Mouse (Mus musculus): ENCODE results near the gene Pdap1. TPM values are rescaled to one million over a fixed set of nuclear protein-coding genes. Genes with fewer than 3 reads are reported as not detected.
"Not testable (repeated sequence)": the region's sequence is repeated elsewhere in the genome, so short reads cannot be mapped to it uniquely, and the experiment has no call there.

Pdap1 gene
- total RNA-seq, 1 experiment, result 108 TPM

- peaks cover 0 to 2% of the 10 kb centered on the region in 2 experiments; a peak in 2 of 4 replicates for H3K4me1 ChIP-seq (ENCODE audit: control insufficient read depth in 2 of 2, insufficient read depth in 2 of 2, low read length in 2 of 2, poor library complexity in 1 of 2)
- no peaks in the 10 kb centered on the region for H3K9me3 ChIP-seq (ENCODE audit: control insufficient read depth, insufficient read depth, low read depth, low read length)
- in situ Hi-C loops (cut with MboI; ENCODE audit: low sequenced_read_pairs in 2 of 2, unreplicated experiment in 2 of 2), result no loop called here
- H3K36me3 ChIP-seq (ENCODE audit: control insufficient read depth, insufficient read depth, low read length, poor library complexity, severe bottlenecking), result peaks cover 41% of the 10 kb centered on the region
- TF ChIP-seq MAFK (IDR thresholded peaks at IDR 0.05; ENCODE audit: insufficient read depth, low read depth, low read length) (no peak), CHD2 (IDR thresholded peaks at IDR 0.05; ENCODE audit: low read depth, low read length) (no peak), HCFC1 (IDR thresholded peaks at IDR 0.05; ENCODE audit: borderline replicate concordance, insufficient read depth, low read length) (no peak), ZC3H11A (IDR thresholded peaks at IDR 0.05; ENCODE audit: borderline replicate concordance, low read depth, low read length) (no peak)
- peak overlapping the region; percentile 95 for H3K9ac ChIP-seq (ENCODE audit: insufficient read depth, low read depth, low read length, poor library complexity, severe bottlenecking)
- H3K4me3 ChIP-seq (ENCODE audit: insufficient read depth in 1 of 2, low read depth in 1 of 2, low read length in 2 of 2, poor library complexity in 1 of 2, severe bottlenecking in 1 of 2), result peak overlapping the region; percentile 77 to 89
- no peak overlapping the region for H3K27ac ChIP-seq (ENCODE audit: insufficient read depth, low read depth, low read length, poor library complexity, severe bottlenecking)
- no peak for DNase-seq (ENCODE audit: low read depth, low spot score)
These were observed 1.2 kb downstream of the Pdap1 start for GRCm38 (mm10) chr5:145138836-145139235.

- not testable (repeated sequence) for H3K9me3 ChIP-seq (ENCODE audit: control insufficient read depth, insufficient read depth, low read depth, low read length); DNase-seq (ENCODE audit: low read depth, low spot score)
These were observed 6.8 kb downstream of the Pdap1 start for GRCm38 (mm10) chr5:145133275-145133674.

GRCm38 (mm10) chr5:145130995-145131394, 9.0 kb downstream of the Pdap1 start:
- H3K36me3 ChIP-seq (ENCODE audit: control insufficient read depth, insufficient read depth, low read length, poor library complexity, severe bottlenecking), result peaks cover 76% of the 10 kb centered on the region
- in situ Hi-C loops (cut with MboI; ENCODE audit: low sequenced_read_pairs in 2 of 2, unreplicated experiment in 2 of 2), result no loop called here
- H3K9me3 ChIP-seq (ENCODE audit: control insufficient read depth, insufficient read depth, low read depth, low read length), result no peaks in the 10 kb centered on the region
- no peak for TF ChIP-seq ZNF384 (IDR thresholded peaks at IDR 0.05; ENCODE audit: low read depth, low read length)
- TF ChIP-seq ZC3H11A (IDR thresholded peaks at IDR 0.05; ENCODE audit: borderline replicate concordance, low read depth, low read length), result no peak
- no peak for TF ChIP-seq CHD2 (IDR thresholded peaks at IDR 0.05; ENCODE audit: low read depth, low read length)
- TF ChIP-seq HCFC1 (IDR thresholded peaks at IDR 0.05; ENCODE audit: borderline replicate concordance, insufficient read depth, low read length), result no peak
- TF ChIP-seq MAFK (IDR thresholded peaks at IDR 0.05; ENCODE audit: insufficient read depth, low read depth, low read length), result no peak
- no peak overlapping the region for H3K4me3 ChIP-seq (ENCODE audit: insufficient read depth in 1 of 2, low read depth in 1 of 2, low read length in 2 of 2, poor library complexity in 1 of 2, severe bottlenecking in 1 of 2)
- no peak for DNase-seq (ENCODE audit: low read depth, low spot score)
- H3K27ac ChIP-seq (ENCODE audit: insufficient read depth, low read depth, low read length, poor library complexity, severe bottlenecking), result no peak overlapping the region
- no peak overlapping the region for H3K9ac ChIP-seq (ENCODE audit: insufficient read depth, low read depth, low read length, poor library complexity, severe bottlenecking)
- peaks cover 0 to 4% of the 10 kb centered on the region in 2 experiments; a peak in 1 of 4 replicates for H3K4me1 ChIP-seq (ENCODE audit: control insufficient read depth in 2 of 2, insufficient read depth in 2 of 2, low read length in 2 of 2, poor library complexity in 1 of 2)

More at GRCm38 (mm10) chr5:145133275-145133674, 6.8 kb downstream of the Pdap1 start:
- H3K9ac ChIP-seq (ENCODE audit: insufficient read depth, low read depth, low read length, poor library complexity, severe bottlenecking); H3K4me3 ChIP-seq (ENCODE audit: insufficient read depth in 1 of 2, low read depth in 1 of 2, low read length in 2 of 2, poor library complexity in 1 of 2, severe bottlenecking in 1 of 2); H3K4me1 ChIP-seq (ENCODE audit: control insufficient read depth in 2 of 2, insufficient read depth in 2 of 2, low read length in 2 of 2, poor library complexity in 1 of 2); in situ Hi-C loops (cut with MboI; ENCODE audit: low sequenced_read_pairs in 2 of 2, unreplicated experiment in 2 of 2); H3K27ac ChIP-seq (ENCODE audit: insufficient read depth, low read depth, low read length, poor library complexity, severe bottlenecking): not testable (repeated sequence)
- H3K36me3 ChIP-seq (ENCODE audit: control insufficient read depth, insufficient read depth, low read length, poor library complexity, severe bottlenecking), result peaks cover 71% of the 10 kb centered on the region

GRCm38 (mm10) chr5:145130191-145130590, 9.8 kb downstream of the Pdap1 start:
- in situ Hi-C loops (cut with MboI; ENCODE audit: low sequenced_read_pairs in 2 of 2, unreplicated experiment in 2 of 2), result no loop called here

GRCm38 (mm10) chr5:145129773-145130172, 10.3 kb downstream of the Pdap1 start:
- peaks cover 79% of the 10 kb centered on the region for H3K36me3 ChIP-seq (ENCODE audit: control insufficient read depth, insufficient read depth, low read length, poor library complexity, severe bottlenecking)
- H3K4me3 ChIP-seq (ENCODE audit: insufficient read depth in 1 of 2, low read depth in 1 of 2, low read length in 2 of 2, poor library complexity in 1 of 2, severe bottlenecking in 1 of 2); in situ Hi-C loops (cut with MboI; ENCODE audit: low sequenced_read_pairs in 2 of 2, unreplicated experiment in 2 of 2); H3K27ac ChIP-seq (ENCODE audit: insufficient read depth, low read depth, low read length, poor library complexity, severe bottlenecking); H3K9ac ChIP-seq (ENCODE audit: insufficient read depth, low read depth, low read length, poor library complexity, severe bottlenecking); H3K9me3 ChIP-seq (ENCODE audit: control insufficient read depth, insufficient read depth, low read depth, low read length); DNase-seq (ENCODE audit: low read depth, low spot score); H3K4me1 ChIP-seq (ENCODE audit: control insufficient read depth in 2 of 2, insufficient read depth in 2 of 2, low read length in 2 of 2, poor library complexity in 1 of 2): not testable (repeated sequence)

More at GRCm38 (mm10) chr5:145130191-145130590, 9.8 kb downstream of the Pdap1 start:
- H3K9ac ChIP-seq (ENCODE audit: insufficient read depth, low read depth, low read length, poor library complexity, severe bottlenecking), result no peak overlapping the region
- no peaks in the 10 kb centered on the region for H3K9me3 ChIP-seq (ENCODE audit: control insufficient read depth, insufficient read depth, low read depth, low read length)
- DNase-seq (ENCODE audit: low read depth, low spot score), result no peak
- peaks cover 77% of the 10 kb centered on the region for H3K36me3 ChIP-seq (ENCODE audit: control insufficient read depth, insufficient read depth, low read length, poor library complexity, severe bottlenecking)
- H3K27ac ChIP-seq (ENCODE audit: insufficient read depth, low read depth, low read length, poor library complexity, severe bottlenecking), result no peak overlapping the region
- peaks cover 0 to 4% of the 10 kb centered on the region in 2 experiments; a peak in 1 of 4 replicates for H3K4me1 ChIP-seq (ENCODE audit: control insufficient read depth in 2 of 2, insufficient read depth in 2 of 2, low read length in 2 of 2, poor library complexity in 1 of 2)
- no peak overlapping the region for H3K4me3 ChIP-seq (ENCODE audit: insufficient read depth in 1 of 2, low read depth in 1 of 2, low read length in 2 of 2, poor library complexity in 1 of 2, severe bottlenecking in 1 of 2)
- TF ChIP-seq CHD2 (IDR thresholded peaks at IDR 0.05; ENCODE audit: low read depth, low read length), result no peak
- TF ChIP-seq ZNF384 (IDR thresholded peaks at IDR 0.05; ENCODE audit: low read depth, low read length), result no peak
- no peak for TF ChIP-seq HCFC1 (IDR thresholded peaks at IDR 0.05; ENCODE audit: borderline replicate concordance, insufficient read depth, low read length)
- no peak for TF ChIP-seq MAFK (IDR thresholded peaks at IDR 0.05; ENCODE audit: insufficient read depth, low read depth, low read length)
- TF ChIP-seq ZC3H11A (IDR thresholded peaks at IDR 0.05; ENCODE audit: borderline replicate concordance, low read depth, low read length), result no peak

All from ES-E14 (cell line).